Mouse (Mus musculus) layer of hippocampus, postnatal 14 days (tissue): Measurements from ENCODE around the gene Cyfip1. TPM values are rescaled to one million over a fixed set of nuclear protein-coding genes. Genes with fewer than 3 reads are reported as not detected.

Source experiments
- DNase-seq, 2 experiments: peaks; one replicate each; pipeline ENCODE4 v3.0.0; 2021 to 2022; ENCODE audit warnings: low spot score in 2 of 2, mixed read lengths in 1 of 2
- total RNA-seq, 2 experiments: library from RNA; stranded (reverse); gene quantifications; 2 replicates each; pipeline ENCODE4 v1.2.3; 2021

The Cyfip1 gene
- total RNA-seq, 2 experiments from 2014 or later = 119 to 121 TPM

GRCm38 (mm10) chr7:55928649-55929048 lies 87.1 kb downstream of the Cyfip1 start:
- no peak for DNase-seq

GRCm38 (mm10) chr7:55935025-55935424 lies 93.5 kb downstream of the Cyfip1 start:
- DNase-seq = no peak

GRCm38 (mm10) chr7:55938341-55938740 lies 96.8 kb downstream of the Cyfip1 start:
- no peak for DNase-seq

- DNase-seq = no peak
Observed at GRCm38 (mm10) chr7:55956054-55956453, 114.5 kb downstream of the Cyfip1 start.

- DNase-seq = no peak
Observed at GRCm38 (mm10) chr7:55957178-55957577, 115.6 kb downstream of the Cyfip1 start.

- no peak for DNase-seq
Observed at GRCm38 (mm10) chr7:55957916-55958315, 116.4 kb downstream of the Cyfip1 start.

GRCm38 (mm10) chr7:55959801-55960200 lies 118.3 kb downstream of the Cyfip1 start:
- DNase-seq = no peak

- no peak for DNase-seq
Observed at GRCm38 (mm10) chr7:55960506-55960905, 119.0 kb downstream of the Cyfip1 start.

GRCm38 (mm10) chr7:55962004-55962908 lies 120.7 kb downstream of the Cyfip1 start, which contains the start of gene Nipa2:
Gene Nipa2 (minus strand): TSS chr7:55962476.
- peak; percentile 92 to 95 for DNase-seq

GRCm38 (mm10) chr7:55966866-55967460 lies 125.4 kb downstream of the Cyfip1 start:
- no peak for DNase-seq

GRCm38 (mm10) chr7:55968258-55968901 lies 126.8 kb downstream of the Cyfip1 start:
- DNase-seq = no peak

GRCm38 (mm10) chr7:55969415-55969814 lies 127.9 kb downstream of the Cyfip1 start:
- DNase-seq = no peak

GRCm38 (mm10) chr7:55974429-55974828 lies 132.9 kb downstream of the Cyfip1 start:
- no peak for DNase-seq

GRCm38 (mm10) chr7:55981511-55981910 lies 140.0 kb downstream of the Cyfip1 start:
- no peak for DNase-seq

Other genes starting within 250 kb of the Cyfip1 start
- 10 to 100 TPM; 11.2 to 11.5 TPM for gene Siglech, start 73.6 kb upstream of the Cyfip1 start, total RNA-seq
- gene Tubgcp5, start 47.6 kb upstream of the Cyfip1 start, total RNA-seq = 10 to 100 TPM; 25.3 to 27.1 TPM
- gene Nipa2, start 120.7 kb downstream of the Cyfip1 start, total RNA-seq = 10 to 100 TPM; 63.0 to 63.3 TPM
- 10 to 100 TPM; 69.3 to 72.7 TPM for gene Nipa1, start 178.2 kb downstream of the Cyfip1 start, total RNA-seq
- 100 to 1,000 TPM; 139 to 154 TPM for gene Herc2, start 208.5 kb downstream of the Cyfip1 start, total RNA-seq